Mouse (Mus musculus) heart, postnatal 36 days (tissue): Measurements from ENCODE around the gene Zmym4. TPM values are rescaled to one million over a fixed set of nuclear protein-coding genes. Genes with fewer than 3 reads are reported as not detected.

ENCODE experiments used
- DNase-seq, 2 experiments: peaks; one replicate each; pipeline ENCODE4 v3.0.0; 2021 to 2022
- intact Hi-C: fragments of 180-260 bp; cut with DNase I; formaldehyde crosslinking; loops from one replicate; pipeline ENCODE4 v1.15.1; 2025
- total RNA-seq, 2 experiments: library from RNA; stranded (reverse); gene quantifications; 2 replicates each; pipeline ENCODE4 v1.2.3; 2021

The Zmym4 gene
- total RNA-seq, 2 experiments from 2014 or later = 19.8 to 20.8 TPM

DNA sequence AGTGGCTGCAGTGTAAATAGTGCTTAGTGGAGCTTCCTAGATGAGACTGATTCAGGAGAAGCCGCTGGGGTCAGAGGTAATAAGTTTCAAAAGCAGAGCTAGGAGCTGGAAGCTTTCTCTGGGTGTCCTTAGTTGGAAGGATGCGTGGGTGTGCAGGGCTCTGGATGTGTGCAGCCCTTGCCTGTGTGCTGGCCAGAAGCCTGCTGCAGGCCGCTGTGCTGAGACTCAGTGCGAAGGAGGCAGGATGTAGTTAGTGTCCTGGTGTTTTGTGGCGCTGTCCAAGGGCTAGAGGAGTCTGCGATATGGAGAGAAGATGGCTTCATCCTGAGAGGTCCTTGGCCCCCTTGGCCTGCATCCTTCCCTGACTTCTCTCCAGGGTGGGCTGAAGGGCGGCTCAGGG is 129.1 kb downstream of the Zmym4 start:
- intact Hi-C loops = loop anchor here (2.0 kb wide), 1 partner anchor 284 kb away; no protein-coding TSS in a partner anchor
- no peak for DNase-seq

DNA sequence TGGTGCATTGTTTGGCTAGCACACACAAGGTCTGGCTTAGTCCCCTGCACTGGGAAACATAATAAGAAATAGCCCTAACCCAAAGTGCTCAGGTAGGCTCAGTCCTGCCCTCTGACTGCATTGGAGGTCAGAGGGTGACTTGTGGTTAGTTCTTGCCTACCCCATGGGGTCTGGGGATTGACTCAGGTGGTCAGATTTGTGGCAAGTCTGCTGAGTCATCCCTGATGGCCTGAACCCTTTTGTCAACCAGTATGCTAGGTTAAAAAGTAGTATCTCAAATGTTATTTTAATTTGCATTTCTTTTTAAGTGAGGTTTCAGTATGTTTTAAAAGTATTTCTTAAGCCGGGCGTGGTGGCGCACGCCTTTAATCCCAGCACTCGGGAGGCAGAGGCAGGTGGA is 136.8 kb downstream of the Zmym4 start:
- DNase-seq = no peak
- intact Hi-C loops = no loop called here

DNA sequence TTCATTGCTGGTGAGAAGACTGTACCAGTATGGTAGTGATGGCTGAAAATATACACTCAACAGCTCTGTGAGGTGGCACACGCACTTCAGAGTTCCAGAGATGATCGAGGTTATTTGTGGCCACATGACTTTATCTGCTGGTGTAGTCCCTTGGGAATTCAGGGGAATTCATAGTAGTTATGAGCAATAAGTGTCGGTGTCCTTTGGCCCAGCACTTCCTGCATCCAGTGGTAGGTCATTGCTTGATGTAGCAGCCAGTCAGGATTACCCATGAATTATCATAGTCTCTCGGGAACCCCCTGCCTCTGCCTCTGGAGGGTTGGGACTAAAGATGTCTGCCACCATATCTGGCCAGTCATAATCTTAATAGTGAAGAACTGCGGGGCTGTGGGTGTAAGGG is 144.0 kb downstream of the Zmym4 start:
- intact Hi-C loops = no loop called here
- DNase-seq = no peak

DNA sequence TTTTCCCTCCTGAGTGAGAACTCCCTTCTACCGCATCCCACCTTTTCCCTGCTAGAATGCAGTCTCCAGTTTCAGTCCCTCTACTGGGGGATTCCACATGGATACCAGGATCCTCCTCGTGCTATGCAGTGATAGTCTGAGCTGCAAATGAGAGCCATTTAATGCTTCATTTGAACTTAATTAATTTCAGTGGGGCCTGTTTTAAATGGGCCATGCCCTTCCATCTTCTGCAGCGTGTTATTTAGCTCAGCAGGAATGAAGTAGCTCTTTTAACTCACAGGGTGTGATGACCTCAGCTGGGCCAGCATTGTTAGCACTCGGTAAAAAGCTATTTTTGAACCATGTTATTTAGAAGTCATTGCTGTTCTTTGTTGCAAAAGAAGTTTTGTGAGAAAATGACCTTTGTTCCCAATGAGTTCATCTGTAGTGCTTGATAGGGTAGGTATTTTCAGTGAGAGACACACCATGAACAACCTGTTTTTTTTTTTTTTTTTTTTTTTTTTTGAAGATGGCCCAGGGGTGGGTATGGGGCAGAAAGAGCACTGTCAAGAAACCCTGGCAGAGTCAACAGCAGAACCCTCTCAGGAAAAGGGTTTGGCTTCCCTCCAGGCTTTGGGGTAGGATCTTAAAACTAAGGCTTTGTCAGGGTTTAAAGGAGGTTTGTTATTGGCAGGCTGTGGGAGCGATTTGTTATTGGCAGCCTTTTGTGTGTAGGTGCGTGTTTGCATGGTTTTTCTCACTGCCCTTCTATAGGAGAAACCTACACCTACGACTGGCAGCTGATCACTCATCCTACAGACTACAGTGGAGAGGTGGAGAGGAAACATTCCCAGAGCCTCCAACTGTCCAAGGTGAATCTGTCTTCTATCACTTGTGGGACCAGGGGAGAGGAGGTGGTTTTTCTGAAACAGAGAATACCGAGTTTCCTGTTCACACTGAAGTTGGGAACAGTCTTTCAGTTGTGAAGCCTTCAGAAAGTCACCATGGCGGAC is 144.7 kb downstream of the Zmym4 start:
- intact Hi-C loops = no loop called here
- DNase-seq = no peak

DNA sequence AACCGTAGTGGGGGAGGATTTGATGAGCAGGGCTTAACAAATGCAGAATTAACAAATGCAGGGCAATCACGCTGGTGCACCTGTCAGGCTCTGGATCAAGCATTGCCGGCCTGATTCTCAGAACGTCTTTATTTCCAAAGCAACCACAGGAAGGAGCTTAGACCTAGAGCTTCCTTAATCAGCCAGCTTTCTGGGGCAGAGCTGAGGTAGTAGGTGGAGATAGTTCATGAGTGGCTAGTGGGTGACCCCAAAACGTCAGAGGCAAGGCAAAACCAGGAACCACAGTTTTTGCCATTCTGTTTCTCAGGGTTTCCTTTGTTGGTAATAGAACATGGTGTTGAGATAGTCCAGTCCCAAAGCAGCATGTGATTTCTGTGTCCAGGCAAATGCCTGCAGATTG is 153.1 kb downstream of the Zmym4 start:
- intact Hi-C loops = no loop called here
- no peak for DNase-seq

DNA sequence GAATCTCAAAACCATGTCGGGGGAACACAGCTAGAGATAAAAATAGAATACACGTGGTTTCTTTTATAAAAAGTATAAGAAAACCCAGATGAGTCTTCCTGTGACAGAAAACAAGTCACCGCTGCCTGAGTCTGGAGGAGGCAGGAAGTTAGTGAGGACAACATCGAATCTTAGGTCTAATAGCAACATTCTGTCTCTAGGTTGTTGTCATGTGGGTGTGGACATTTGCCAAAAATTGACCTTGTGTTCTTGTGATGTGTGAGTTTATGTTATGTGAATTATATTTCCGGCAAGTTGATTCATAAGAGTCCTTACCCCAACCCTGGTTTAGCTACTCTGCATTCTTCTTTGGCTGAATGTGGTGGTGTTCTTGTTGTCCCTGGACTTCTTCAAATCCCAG is 154.7 kb downstream of the Zmym4 start:
- no peak for DNase-seq
- intact Hi-C loops = no loop called here

Other genes starting within 250 kb of the Zmym4 start
- gene Tfap2e, start 231.9 kb downstream of the Zmym4 start, total RNA-seq = not detected
- gene Ncdn, start 214.7 kb downstream of the Zmym4 start, total RNA-seq = 10 to 100 TPM; 13.0 to 16.0 TPM
- 10 to 100 TPM; 29.4 to 33.5 TPM for gene AU040320, start 214.6 kb downstream of the Zmym4 start, total RNA-seq
- gene Sfpq, start 53.2 kb upstream of the Zmym4 start, total RNA-seq = 10 to 100 TPM; 72.2 to 78.2 TPM
- gene Zmym1, start 93.0 kb upstream of the Zmym4 start, total RNA-seq = 1 to 10 TPM; 5.2 to 5.9 TPM
- gene Zmym6, start 109.2 kb upstream of the Zmym4 start, total RNA-seq = 1 to 10 TPM; 8.0 to 8.9 TPM
- gene Tmem35b, start 155.6 kb upstream of the Zmym4 start, total RNA-seq = 1 to 10 TPM; 1.8 to 2.0 TPM
- gene Dlgap3, start 201.1 kb upstream of the Zmym4 start, total RNA-seq = under 1 TPM; 0.22 to 0.25 TPM